Mouse (Mus musculus) forebrain, embryonic 15.5 days (tissue): ENCODE measurements around the gene Vmn1r214. TPM values are rescaled to one million over a fixed set of nuclear protein-coding genes. Genes with fewer than 3 reads are reported as not detected.

Experiments
- polyA plus RNA-seq: library from polyadenylated mRNA; unstranded; fragments of >200 nt; fragmentation: Nextera tagmentation; extraction: Ambion mirVana; gene quantifications from 2 replicates; pipeline ENCODE4 v1.2.1, GENCODE M21; 2015

Gene Vmn1r214
- polyA plus RNA-seq, 1 experiment from 2014 or later: not detected

Other genes with a start within 250 kb of the Vmn1r214 start
- not detected in 2 replicates for gene Vmn1r209, start 220.7 kb upstream of the Vmn1r214 start, polyA plus RNA-seq
- gene Vmn1r210, start 199.1 kb upstream of the Vmn1r214 start, polyA plus RNA-seq: not detected in 2 replicates
- gene Vmn1r211, start 172.9 kb upstream of the Vmn1r214 start, polyA plus RNA-seq: not detected in 2 replicates
- not detected in 2 replicates for gene Vmn1r212, start 146.2 kb upstream of the Vmn1r214 start, polyA plus RNA-seq
- not detected in 2 replicates for gene Vmn1r213, start 22.8 kb upstream of the Vmn1r214 start, polyA plus RNA-seq
- not detected in 2 replicates for gene Vmn1r215, start 37.6 kb downstream of the Vmn1r214 start, polyA plus RNA-seq
- gene Vmn1r217, start 87.8 kb downstream of the Vmn1r214 start, polyA plus RNA-seq: not detected in 2 replicates
- gene Vmn1r218, start 102.7 kb downstream of the Vmn1r214 start, polyA plus RNA-seq: not detected in 2 replicates
- gene Vmn1r219, start 128.9 kb downstream of the Vmn1r214 start, polyA plus RNA-seq: not detected in 2 replicates
- gene Vmn1r220, start 157.6 kb downstream of the Vmn1r214 start, polyA plus RNA-seq: not detected in 2 replicates
- not detected in 2 replicates for gene Vmn1r221, start 183.7 kb downstream of the Vmn1r214 start, polyA plus RNA-seq
- gene Vmn1r222, start 205.5 kb downstream of the Vmn1r214 start, polyA plus RNA-seq: not detected in 2 replicates
- not detected in 2 replicates for gene Vmn1r223, start 216.7 kb downstream of the Vmn1r214 start, polyA plus RNA-seq